Mouse (Mus musculus): ENCODE data around the gene Pdia3. TPM values are rescaled to one million over a fixed set of nuclear protein-coding genes. Genes with fewer than 3 reads are reported as not detected.

The Pdia3 gene
- polyA plus RNA-seq, 1 experiment from 2014 or later: 473 TPM

- WGBS: 64% methylated on average over 4 of the region's 4 CpGs
- Histone ChIP-seq H3K9ac (ENCODE audit: low read length) (no peak overlapping the region), H3K27ac (ENCODE audit: low read length) (no peak overlapping the region), H3K27me3 (ENCODE audit: control insufficient read depth, insufficient read depth, low read length) (no peaks in the 10 kb centered on the region), H3K4me2 (ENCODE audit: low read depth, low read length) (no peak overlapping the region), H3K9me3 (replicated peaks; ENCODE audit: control insufficient read depth, low read length) (no peaks in the 10 kb centered on the region), H3K4me3 (ENCODE audit: low read length) (no peak overlapping the region), H3K36me3 (ENCODE audit: control insufficient read depth, insufficient read depth) (peaks cover 35% of the 10 kb centered on the region), H3K4me1 (ENCODE audit: control insufficient read depth, insufficient read depth, low read length) (peaks cover 15% of the 10 kb centered on the region)
- no peak for ATAC-seq (replicated peaks; ENCODE audit: extremely low read depth, insufficient read depth, low FRiP score)
Observed at GRCm38 (mm10) chr2:121439746-121440145, 26.2 kb downstream of the Pdia3 start.

DNA sequence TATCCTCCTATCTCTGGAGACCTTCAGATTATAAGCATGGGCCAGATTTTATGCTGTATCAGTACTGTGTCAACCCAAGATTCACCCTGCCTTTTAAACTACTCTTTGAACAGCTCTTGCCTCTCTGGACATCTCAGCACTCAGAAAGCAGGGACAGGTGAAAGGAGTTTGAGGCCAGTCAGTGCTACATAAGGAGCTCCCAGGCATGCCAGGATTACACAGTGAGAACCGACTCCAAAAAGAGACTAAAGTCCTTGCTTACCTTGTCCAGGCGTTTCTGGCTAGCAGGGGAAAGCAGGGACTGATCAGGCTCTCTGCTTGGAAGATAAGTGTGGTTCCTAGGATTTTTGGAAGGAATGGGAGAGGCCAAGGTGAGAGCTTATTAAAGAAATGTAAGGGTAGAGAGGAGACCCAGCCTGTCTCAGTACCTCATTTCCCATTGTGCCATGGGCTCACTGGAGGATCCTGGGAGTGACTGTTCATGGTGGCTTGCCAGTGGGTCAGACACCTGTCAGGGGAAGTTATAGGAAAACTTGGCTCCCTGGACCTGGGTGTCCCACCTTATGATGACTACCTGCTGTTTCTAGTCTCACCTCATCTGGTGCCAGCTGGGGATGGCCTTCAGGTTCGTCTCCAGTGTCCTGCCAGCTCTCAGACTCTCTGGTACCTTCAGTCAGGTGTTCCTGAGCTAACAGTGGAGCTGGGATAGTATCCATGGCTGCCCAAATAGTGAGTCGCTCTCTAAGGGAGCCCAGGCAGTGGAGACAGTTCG lies 27.4 kb downstream of the Pdia3 start:
- no peak overlapping the region for H3K4me3 ChIP-seq (ENCODE audit: low read length)
- no peaks in the 10 kb centered on the region for H3K9me3 ChIP-seq (replicated peaks; ENCODE audit: control insufficient read depth, low read length)
- no peak overlapping the region for H3K4me2 ChIP-seq (ENCODE audit: low read depth, low read length)
- peaks cover 26% of the 10 kb centered on the region for H3K36me3 ChIP-seq (ENCODE audit: control insufficient read depth, insufficient read depth)
- no peak overlapping the region for H3K27ac ChIP-seq (ENCODE audit: low read length)
- H3K27me3 ChIP-seq (ENCODE audit: control insufficient read depth, insufficient read depth, low read length): no peaks in the 10 kb centered on the region
- H3K4me1 ChIP-seq (ENCODE audit: control insufficient read depth, insufficient read depth, low read length): peaks cover 15% of the 10 kb centered on the region
- ATAC-seq (replicated peaks; ENCODE audit: extremely low read depth, insufficient read depth, low FRiP score): no peak
- WGBS: 44% methylated on average over 5 of the region's 5 CpGs
- no peak overlapping the region for H3K9ac ChIP-seq (ENCODE audit: low read length)

- peak overlapping the region; percentile 71 for H3K9ac ChIP-seq (ENCODE audit: low read length)
- peak overlapping the region; percentile 64 for H3K4me3 ChIP-seq (ENCODE audit: low read length)
- H3K4me1 ChIP-seq (ENCODE audit: control insufficient read depth, insufficient read depth, low read length): peaks cover 15% of the 10 kb centered on the region
- ATAC-seq (replicated peaks; ENCODE audit: extremely low read depth, insufficient read depth, low FRiP score): no peak
- no peaks in the 10 kb centered on the region for H3K9me3 ChIP-seq (replicated peaks; ENCODE audit: control insufficient read depth, low read length)
- H3K27me3 ChIP-seq (ENCODE audit: control insufficient read depth, insufficient read depth, low read length): no peaks in the 10 kb centered on the region
- peak overlapping the region; percentile 99 for H3K4me2 ChIP-seq (ENCODE audit: low read depth, low read length)
- H3K36me3 ChIP-seq (ENCODE audit: control insufficient read depth, insufficient read depth): peaks cover 24% of the 10 kb centered on the region
- WGBS: 12% methylated on average over 11 of the region's 11 CpGs
- no peak overlapping the region for H3K27ac ChIP-seq (ENCODE audit: low read length)
Observed at GRCm38 (mm10) chr2:121441800-121442199, 28.2 kb downstream of the Pdia3 start.

DNA sequence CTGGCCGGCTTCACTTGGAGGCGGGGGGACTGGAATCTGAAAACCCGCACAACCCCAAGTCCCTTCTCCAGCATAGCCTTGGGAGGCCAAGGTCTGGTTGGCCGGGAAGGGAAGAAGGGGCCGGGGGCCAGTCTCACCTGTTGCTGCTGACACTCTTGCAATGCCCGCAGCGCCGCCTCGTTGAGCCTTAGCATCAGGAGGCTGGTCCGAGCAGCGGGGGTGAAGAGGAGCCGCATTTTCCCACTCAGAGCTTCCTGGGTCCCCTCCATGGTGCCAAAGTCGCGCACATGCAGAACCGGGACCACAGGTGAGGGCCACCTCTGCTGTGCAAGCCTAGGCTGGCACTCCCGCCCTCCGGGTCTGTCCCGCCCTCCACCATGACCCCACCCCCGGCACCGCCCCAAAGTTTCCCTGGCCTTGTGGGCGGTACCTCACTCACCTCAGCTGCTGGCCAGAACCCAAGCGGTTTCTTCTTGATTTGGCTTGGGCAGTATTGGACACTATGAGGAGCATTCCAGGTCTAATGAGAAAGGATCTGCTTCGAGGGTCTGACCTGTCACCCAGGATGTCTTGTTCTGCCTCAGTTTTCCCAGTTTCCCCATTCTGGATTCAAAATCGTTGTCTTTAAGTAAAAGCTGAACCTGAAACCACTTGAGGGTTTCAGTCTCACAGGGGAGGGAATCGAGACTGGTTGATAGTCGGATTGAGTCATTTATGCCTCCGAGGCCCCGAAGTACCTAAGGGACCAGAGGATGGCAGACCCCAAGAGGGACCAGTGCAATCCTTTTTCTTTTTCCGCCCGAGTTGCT lies 28.9 kb downstream of the Pdia3 start:
- peak; percentile 61 for ATAC-seq (replicated peaks; ENCODE audit: extremely low read depth, insufficient read depth, low FRiP score)
- Histone ChIP-seq H3K4me2 (ENCODE audit: low read depth, low read length) (peak overlapping the region; percentile 99), H3K4me3 (ENCODE audit: low read length) (peak overlapping the region; percentile 64), H3K9me3 (replicated peaks; ENCODE audit: control insufficient read depth, low read length) (no peaks in the 10 kb centered on the region), H3K9ac (ENCODE audit: low read length) (peak overlapping the region; percentile 71), H3K27me3 (ENCODE audit: control insufficient read depth, insufficient read depth, low read length) (no peaks in the 10 kb centered on the region), H3K27ac (ENCODE audit: low read length) (no peak overlapping the region; the same call in 1 of the 2 replicates), H3K36me3 (ENCODE audit: control insufficient read depth, insufficient read depth) (peaks cover 20% of the 10 kb centered on the region), H3K4me1 (ENCODE audit: control insufficient read depth, insufficient read depth, low read length) (peaks cover 15% of the 10 kb centered on the region)
- 2% methylated on average over 30 of the region's 30 CpGs for WGBS

DNA sequence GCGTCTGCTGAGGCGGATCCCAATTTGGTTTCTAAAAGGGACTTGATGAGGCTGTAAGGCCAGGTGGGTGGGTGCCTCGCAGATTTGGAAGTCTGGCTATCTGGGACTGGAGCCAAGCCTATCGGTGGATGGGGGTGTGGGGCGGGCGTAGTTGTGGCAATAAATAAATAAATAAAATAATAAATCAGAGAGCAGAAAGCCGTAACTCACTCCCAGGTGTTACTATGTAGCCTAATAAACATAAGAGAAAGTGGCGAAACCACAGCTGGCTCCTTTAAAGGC lies 29.4 kb downstream of the Pdia3 start:
- peak overlapping the region; percentile 99 for H3K4me2 ChIP-seq (ENCODE audit: low read depth, low read length)
- WGBS: 19% methylated on average over 8 of the region's 8 CpGs
- H3K9me3 ChIP-seq (replicated peaks; ENCODE audit: control insufficient read depth, low read length): no peaks in the 10 kb centered on the region
- no peaks in the 10 kb centered on the region for H3K27me3 ChIP-seq (ENCODE audit: control insufficient read depth, insufficient read depth, low read length)
- H3K27ac ChIP-seq (ENCODE audit: low read length): no peak overlapping the region
- H3K9ac ChIP-seq (ENCODE audit: low read length): peak overlapping the region; percentile 71
- peaks cover 14% of the 10 kb centered on the region for H3K36me3 ChIP-seq (ENCODE audit: control insufficient read depth, insufficient read depth)
- H3K4me3 ChIP-seq (ENCODE audit: low read length): peak overlapping the region; percentile 64
- ATAC-seq (replicated peaks; ENCODE audit: extremely low read depth, insufficient read depth, low FRiP score): no peak
- peaks cover 18% of the 10 kb centered on the region for H3K4me1 ChIP-seq (ENCODE audit: control insufficient read depth, insufficient read depth, low read length)

- H3K9ac ChIP-seq (ENCODE audit: low read length): peak within 1 kb of the TSS; percentile 71
Observed at GRCm38 (mm10) chr2:121444178-121444577, 30.6 kb downstream of the Pdia3 start, which contains the start of gene Ell3. TSS of gene Ell3 (minus strand) at chr2:121444278.

DNA sequence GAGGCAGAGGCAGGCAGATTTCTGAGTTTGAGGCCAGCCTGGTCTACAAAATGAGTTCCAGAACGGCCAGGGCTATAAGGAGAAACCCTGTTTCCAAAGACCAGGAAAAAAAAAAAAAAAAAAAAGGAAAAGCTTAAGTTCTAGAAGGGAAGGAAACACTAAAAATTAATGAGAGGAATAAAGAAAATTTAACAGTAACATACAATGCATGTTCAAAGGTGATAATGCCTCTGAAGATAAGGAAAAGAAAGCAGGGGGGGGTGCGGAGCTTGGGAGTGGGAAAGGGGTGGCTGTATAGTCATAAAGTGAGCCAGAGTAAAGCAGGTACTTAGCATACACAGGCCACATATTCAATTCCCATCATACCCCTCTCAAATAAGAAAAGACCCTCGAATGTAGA lies 31.5 kb downstream of the Pdia3 start:
- 76% methylated on average over 3 of the region's 3 CpGs for WGBS
- no peaks in the 10 kb centered on the region for H3K36me3 ChIP-seq (ENCODE audit: control insufficient read depth, insufficient read depth)
- H3K27me3 ChIP-seq (ENCODE audit: control insufficient read depth, insufficient read depth, low read length): no peaks in the 10 kb centered on the region
- H3K9me3 ChIP-seq (replicated peaks; ENCODE audit: control insufficient read depth, low read length): no peaks in the 10 kb centered on the region
- no peak overlapping the region for H3K4me2 ChIP-seq (ENCODE audit: low read depth, low read length)
- no peak overlapping the region for H3K27ac ChIP-seq (ENCODE audit: low read length)
- no peak overlapping the region for H3K4me3 ChIP-seq (ENCODE audit: low read length)
- peaks cover 18% of the 10 kb centered on the region for H3K4me1 ChIP-seq (ENCODE audit: control insufficient read depth, insufficient read depth, low read length)
- ATAC-seq (replicated peaks; ENCODE audit: extremely low read depth, insufficient read depth, low FRiP score): no peak
- no peak overlapping the region for H3K9ac ChIP-seq (ENCODE audit: low read length)

More at GRCm38 (mm10) chr2:121444178-121444577, 30.6 kb downstream of the Pdia3 start, which contains the start of gene Ell3:
- 85% methylated on average over 1 of the region's 1 CpGs for WGBS
- Histone ChIP-seq H3K4me1 (ENCODE audit: control insufficient read depth, insufficient read depth, low read length) (peaks cover 18% of the 10 kb centered on the region), H3K4me2 (ENCODE audit: low read depth, low read length) (peak within 1 kb of the TSS; percentile 99), H3K27ac (ENCODE audit: low read length) (no peak within 1 kb of the TSS), H3K4me3 (ENCODE audit: low read length) (peak within 1 kb of the TSS; percentile 64), H3K36me3 (ENCODE audit: control insufficient read depth, insufficient read depth) (peaks cover 4% of the 10 kb centered on the region; the same call in 1 of the 2 replicates), H3K27me3 (ENCODE audit: control insufficient read depth, insufficient read depth, low read length) (no peaks in the 10 kb centered on the region), H3K9me3 (replicated peaks; ENCODE audit: control insufficient read depth, low read length) (no peaks in the 10 kb centered on the region)
- no peak for ATAC-seq (replicated peaks; ENCODE audit: extremely low read depth, insufficient read depth, low FRiP score)

DNA sequence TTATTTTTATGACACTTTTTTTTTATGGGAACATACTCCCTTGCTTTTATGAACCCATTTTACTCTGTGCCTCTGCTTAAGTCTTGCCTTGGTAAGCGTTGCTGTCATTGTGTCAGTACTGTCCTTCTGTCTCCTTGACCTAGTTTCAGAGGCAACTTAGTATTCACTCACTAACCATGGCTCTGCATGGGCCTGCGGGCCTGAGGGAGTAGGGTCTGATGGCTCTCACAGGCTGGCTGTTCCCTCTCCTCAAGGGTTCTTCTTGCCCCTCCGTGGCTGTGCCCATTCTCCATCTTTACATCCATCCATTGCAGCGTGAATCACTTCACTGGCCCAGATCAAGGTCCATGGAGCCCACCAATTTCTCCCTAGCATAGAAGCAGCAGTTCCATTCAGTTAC lies 32.9 kb downstream of the Pdia3 start:
- Histone ChIP-seq H3K27ac (ENCODE audit: low read length) (no peak overlapping the region), H3K4me2 (ENCODE audit: low read depth, low read length) (no peak overlapping the region), H3K27me3 (ENCODE audit: control insufficient read depth, insufficient read depth, low read length) (no peaks in the 10 kb centered on the region), H3K9me3 (replicated peaks; ENCODE audit: control insufficient read depth, low read length) (no peaks in the 10 kb centered on the region), H3K4me3 (ENCODE audit: low read length) (no peak overlapping the region), H3K36me3 (ENCODE audit: control insufficient read depth, insufficient read depth) (peaks cover 6% of the 10 kb centered on the region), H3K9ac (ENCODE audit: low read length) (no peak overlapping the region), H3K4me1 (ENCODE audit: control insufficient read depth, insufficient read depth, low read length) (peaks cover 28% of the 10 kb centered on the region)
- WGBS: 88% methylated on average over 4 of the region's 4 CpGs
- no peak for ATAC-seq (replicated peaks; ENCODE audit: extremely low read depth, insufficient read depth, low FRiP score)

DNA sequence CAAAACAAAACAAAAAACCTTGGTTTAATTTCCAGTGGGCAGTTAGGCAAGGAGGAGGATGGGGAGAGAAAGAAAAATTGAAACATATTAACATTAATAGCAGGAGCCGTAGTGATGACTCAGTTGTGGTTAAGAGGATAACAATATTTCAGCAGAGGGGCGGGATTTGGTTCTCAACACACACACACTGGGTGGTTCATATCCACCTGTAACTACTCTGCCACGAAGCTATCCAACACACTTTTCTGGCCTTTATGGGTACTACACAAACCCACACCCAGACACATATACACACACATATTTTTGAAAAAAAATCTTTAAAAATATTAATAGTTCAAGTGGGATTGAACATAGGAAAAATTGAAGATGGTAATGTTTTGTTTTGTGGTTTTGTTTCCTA lies 33.4 kb downstream of the Pdia3 start:
- H3K36me3 ChIP-seq (ENCODE audit: control insufficient read depth, insufficient read depth): peaks cover 7% of the 10 kb centered on the region
- no peaks in the 10 kb centered on the region for H3K9me3 ChIP-seq (replicated peaks; ENCODE audit: control insufficient read depth, low read length)
- WGBS: 85% methylated on average over 3 of the region's 3 CpGs
- H3K4me3 ChIP-seq (ENCODE audit: low read length): no peak overlapping the region
- no peak overlapping the region for H3K9ac ChIP-seq (ENCODE audit: low read length)
- peaks cover 27% of the 10 kb centered on the region for H3K4me1 ChIP-seq (ENCODE audit: control insufficient read depth, insufficient read depth, low read length)
- no peaks in the 10 kb centered on the region for H3K27me3 ChIP-seq (ENCODE audit: control insufficient read depth, insufficient read depth, low read length)
- ATAC-seq (replicated peaks; ENCODE audit: extremely low read depth, insufficient read depth, low FRiP score): no peak
- H3K27ac ChIP-seq (ENCODE audit: low read length): no peak overlapping the region
- no peak overlapping the region for H3K4me2 ChIP-seq (ENCODE audit: low read depth, low read length)
